Mouse (Mus musculus) neural tube, embryonic 11.5 days (tissue): ENCODE results near the gene Car5a. TPM values are rescaled to one million over a fixed set of nuclear protein-coding genes. Genes with fewer than 3 reads are reported as not detected.

Experiments used
- microRNA-seq: library from miRNA; unstranded; fragments of <30 nt; microRNA quantifications from one replicate; pipeline ENCODE4, GENCODE M21; 2016
- polyA plus RNA-seq: library from polyadenylated mRNA; unstranded; fragments of >200 nt; fragmentation: Nextera tagmentation; extraction: Ambion mirVana; gene quantifications from 2 replicates; pipeline ENCODE4 v1.2.1, GENCODE M21; 2014

Gene Car5a
- polyA plus RNA-seq, 1 experiment from 2014 or later = not detected

Small RNA genes within 50 kb of the gene (microRNA-seq; reads per million reads assigned to microRNA genes)
- not detected for gene Mir7237

Other genes with a start within 250 kb of the Car5a start
- gene Jph3, start 215.3 kb downstream of the Car5a start, polyA plus RNA-seq = 16.9 and 18.1 TPM in 2 replicates
- 57.8 and 59.3 TPM in 2 replicates for gene Klhdc4, start 115.3 kb downstream of the Car5a start, polyA plus RNA-seq
- 37.3 and 38.1 TPM in 2 replicates for gene Slc7a5, start 37.2 kb downstream of the Car5a start, polyA plus RNA-seq
- gene Banp, start 4.8 kb upstream of the Car5a start, polyA plus RNA-seq = 60.6 and 61.4 TPM in 2 replicates